Mouse (Mus musculus) kidney, postnatal 0 days (tissue): ENCODE measurements at regions not wholly inside any gene's neighbourhood (a gene's known extent, or its start where the extent isn't known, plus 50 kb on each side); places are given as distances from the start of the nearest gene placed in this dataset.
"Not testable (repeated sequence)": the region's sequence is repeated elsewhere in the genome, so short reads cannot be mapped to it uniquely, and the experiment has no call there.

Source experiments
- ATAC-seq: fragments of 200-750 bp; cut with Nextera tagmentation; replicated peaks from 2 replicates; pipeline ENCODE4 v1.8.0; 2017; ENCODE audit warnings: low read depth, moderate number of reproducible peaks, moderate TSS enrichment, moderate library complexity; ENCODE audit not compliant: low FRiP score
- DNase-seq: peaks from one replicate; pipeline ENCODE4 v3.0.0-alpha.2; 2016; ENCODE audit warnings: low spot score
- H3K27ac ChIP-seq: fragments of 300-500 bp; sonication (generic); 2 replicates; pipeline ENCODE4 v1.5.1; 2014; ENCODE audit warnings: mild to moderate bottlenecking
- H3K27me3 ChIP-seq: fragments of 300-500 bp; sonication (generic); 2 replicates; pipeline ENCODE4 v1.6.1; 2014; ENCODE audit warnings: low read length, mixed read lengths; ENCODE audit not compliant: insufficient read depth
- H3K36me3 ChIP-seq: fragments of 300-500 bp; sonication (generic); 2 replicates; pipeline ENCODE4 v1.6.1; 2014; ENCODE audit warnings: low read length, mixed read lengths; ENCODE audit not compliant: insufficient read depth
- H3K4me1 ChIP-seq: fragments of 300-500 bp; sonication (generic); replicated peaks from 2 replicates; pipeline ENCODE4 v1.6.1; 2014; ENCODE audit warnings: antibody characterized with exemption, low read length, mixed read lengths; ENCODE audit not compliant: insufficient read depth
- H3K4me2 ChIP-seq: fragments of 300-500 bp; sonication (generic); 2 replicates; pipeline ENCODE4 v1.6.1; 2014; ENCODE audit warnings: mild to moderate bottlenecking, low read length, moderate library complexity, mixed read lengths
- H3K4me3 ChIP-seq: fragments of 300-500 bp; sonication (generic); replicated peaks from 2 replicates; pipeline ENCODE4 v1.5.1; 2014; ENCODE audit warnings: low read depth, low read length
- H3K9ac ChIP-seq: fragments of 300-500 bp; sonication (generic); 2 replicates; pipeline ENCODE4 v1.6.1; 2014; ENCODE audit warnings: low read depth, low read length
- H3K9me3 ChIP-seq: fragments of 300-500 bp; sonication (generic); replicated peaks from 2 replicates; pipeline ENCODE4 v1.6.1; 2016; ENCODE audit warnings: low read length, inconsistent platforms, mixed read lengths
- CTCF ChIP-seq: IDR thresholded peaks from 2 replicates; pipeline ENCODE4 v1.5.1; 2016; ENCODE audit warnings: antibody characterized with exemption, low read depth, mild to moderate bottlenecking, moderate library complexity
- WGBS: fragments of 180-500 bp; shearing (Covaris S2); extraction: QIAGEN DNeasy Blood & Tissue Kit; methylation state at CpG from one replicate; pipeline ENCODE4 v1.1.7; 2014; 5-methylcytosine and 5-hydroxymethylcytosine counted together

- ATAC-seq = no peak
- 48% methylated on average over 6 of the region's 6 CpGs for WGBS
Measured at GRCm38 (mm10) chr9:52935082-52935481, 255.5 kb upstream of the AI593442 start.

GRCm38 (mm10) chr9:52917516-52917915 lies 237.9 kb upstream of the AI593442 start:
- no peaks in the 10 kb centered on the region for H3K36me3 ChIP-seq
- no peaks in the 10 kb centered on the region for H3K9me3 ChIP-seq
- no peaks in the 10 kb centered on the region for H3K27me3 ChIP-seq
- no peak overlapping the region for H3K4me2 ChIP-seq
- H3K9ac ChIP-seq = no peak overlapping the region
- no peak for TF ChIP-seq CTCF
- no peak for DNase-seq
- WGBS = 65% methylated on average over 4 of the region's 4 CpGs
- ATAC-seq = no peak
- H3K4me1 ChIP-seq = no peaks in the 10 kb centered on the region
- H3K27ac ChIP-seq = no peak overlapping the region
- no peak overlapping the region for H3K4me3 ChIP-seq

More at GRCm38 (mm10) chr9:52935082-52935481, 255.5 kb upstream of the AI593442 start:
- no peak overlapping the region for H3K4me3 ChIP-seq
- no peak overlapping the region for H3K9ac ChIP-seq
- no peak for DNase-seq
- no peaks in the 10 kb centered on the region for H3K9me3 ChIP-seq
- no peaks in the 10 kb centered on the region for H3K27me3 ChIP-seq
- H3K4me2 ChIP-seq = no peak overlapping the region
- H3K36me3 ChIP-seq = no peaks in the 10 kb centered on the region
- no peaks in the 10 kb centered on the region for H3K4me1 ChIP-seq
- H3K27ac ChIP-seq = no peak overlapping the region
- TF ChIP-seq CTCF = no peak

DNA sequence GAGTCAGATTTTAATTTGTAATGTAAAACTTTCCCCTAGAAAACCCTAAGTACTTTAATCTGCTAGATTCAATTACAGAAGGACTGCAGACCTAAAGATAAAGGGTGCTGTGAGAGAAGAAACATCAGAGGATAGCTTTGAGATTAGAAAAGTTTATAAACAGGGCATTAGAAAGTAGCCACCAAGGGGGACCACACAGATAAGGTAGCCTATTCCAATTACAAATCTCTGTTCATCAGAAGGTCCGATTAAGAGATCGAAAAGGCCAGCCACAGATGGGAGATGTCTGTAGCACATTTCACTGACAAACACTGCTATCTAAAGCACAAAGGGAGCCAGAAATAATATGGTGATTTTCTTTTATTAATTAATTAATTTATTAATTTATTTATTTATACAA lies 209.1 kb upstream of the AI593442 start:
- not testable (repeated sequence) for H3K36me3 ChIP-seq, ATAC-seq
- no CpG with 5 or more reads among the region's 2 CpGs for WGBS

GRCm38 (mm10) chr9:52887997-52888396 lies 208.4 kb upstream of the AI593442 start:
- WGBS = no CpG with 5 or more reads among the region's 3 CpGs
- not testable (repeated sequence) for H3K9ac ChIP-seq, H3K27ac ChIP-seq, H3K4me2 ChIP-seq, H3K27me3 ChIP-seq, H3K4me3 ChIP-seq, H3K36me3 ChIP-seq, H3K4me1 ChIP-seq, H3K9me3 ChIP-seq, ATAC-seq, DNase-seq

More for the DNA sequence above, 209.1 kb upstream of the AI593442 start:
- not testable (repeated sequence) for H3K9me3 ChIP-seq, DNase-seq, H3K4me1 ChIP-seq, H3K4me3 ChIP-seq, H3K27ac ChIP-seq, H3K4me2 ChIP-seq, H3K27me3 ChIP-seq, H3K9ac ChIP-seq

- TF ChIP-seq CTCF = no peak
- DNase-seq (no peak), ATAC-seq (no peak)
- H3K9me3 ChIP-seq = no peaks in the 10 kb centered on the region
- no peaks in the 10 kb centered on the region for H3K4me1 ChIP-seq
- H3K4me3 ChIP-seq = no peak overlapping the region
- no peak overlapping the region for H3K27ac ChIP-seq
- no peaks in the 10 kb centered on the region for H3K36me3 ChIP-seq
- WGBS = 79% methylated on average over 1 of the region's 1 CpGs
- H3K4me2 ChIP-seq = no peak overlapping the region
- no peaks in the 10 kb centered on the region for H3K27me3 ChIP-seq
- H3K9ac ChIP-seq = no peak overlapping the region
Measured at GRCm38 (mm10) chr9:52867236-52867635, 187.7 kb upstream of the AI593442 start.

DNA sequence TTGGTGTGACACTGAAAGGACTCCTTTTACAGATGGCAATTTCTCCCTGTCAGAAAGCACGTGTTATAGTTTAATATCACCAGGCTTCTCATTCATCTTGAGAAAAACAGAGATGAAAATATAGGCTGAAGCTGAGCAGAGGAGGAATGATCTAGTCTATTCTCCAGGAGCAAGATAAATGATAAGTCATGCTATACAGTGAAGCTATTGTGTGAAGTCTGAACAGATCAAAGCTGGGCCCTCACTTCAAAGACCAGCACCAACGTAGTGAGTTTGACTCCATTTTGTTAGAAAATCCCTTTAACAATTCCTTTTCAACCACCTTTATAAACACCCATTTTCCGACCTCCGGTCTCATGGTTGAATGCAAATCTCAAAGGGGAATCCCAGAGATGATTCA lies 180.7 kb upstream of the AI593442 start:
- H3K4me1 ChIP-seq = no peaks in the 10 kb centered on the region
- H3K36me3 ChIP-seq = no peaks in the 10 kb centered on the region
- DNase-seq (no peak), ATAC-seq (no peak)
- no peak overlapping the region for H3K4me2 ChIP-seq
- WGBS = 83% methylated on average over 4 of the region's 4 CpGs
- H3K9ac ChIP-seq = no peak overlapping the region
- H3K9me3 ChIP-seq = no peaks in the 10 kb centered on the region
- H3K27me3 ChIP-seq = no peaks in the 10 kb centered on the region
- TF ChIP-seq CTCF = no peak
- H3K4me3 ChIP-seq = no peak overlapping the region
- no peak overlapping the region for H3K27ac ChIP-seq

GRCm38 (mm10) chr9:52858411-52858810 lies 178.8 kb upstream of the AI593442 start:
- ATAC-seq (no peak), DNase-seq (no peak)
- H3K9ac ChIP-seq = no peak overlapping the region
- no peak for TF ChIP-seq CTCF
- H3K9me3 ChIP-seq = no peaks in the 10 kb centered on the region
- no peak overlapping the region for H3K4me3 ChIP-seq
- H3K27ac ChIP-seq = no peak overlapping the region
- H3K4me1 ChIP-seq = no peaks in the 10 kb centered on the region
- WGBS = 46% methylated on average over 4 of the region's 4 CpGs
- no peaks in the 10 kb centered on the region for H3K27me3 ChIP-seq
- no peaks in the 10 kb centered on the region for H3K36me3 ChIP-seq
- H3K4me2 ChIP-seq = no peak overlapping the region
